Mouse (Mus musculus) lung, adult 18-20 months (tissue): Measurements from ENCODE around the gene Olfr401.
"Not testable (repeated sequence)": the region's sequence is repeated elsewhere in the genome, so short reads cannot be mapped to it uniquely, and the experiment has no call there.

Source experiments
- DNase-seq, 2 experiments: peaks; one replicate each; pipeline ENCODE4 v3.0.0; 2022; ENCODE audit warnings: mixed read lengths in 2 of 2

Olfr401 gene

GRCm38 (mm10) chr11:74113412-74113811 is at the start of gene Olfr401:
Olfr401 (plus strand) TSS chr11:74113712.
- no peak for DNase-seq

DNA sequence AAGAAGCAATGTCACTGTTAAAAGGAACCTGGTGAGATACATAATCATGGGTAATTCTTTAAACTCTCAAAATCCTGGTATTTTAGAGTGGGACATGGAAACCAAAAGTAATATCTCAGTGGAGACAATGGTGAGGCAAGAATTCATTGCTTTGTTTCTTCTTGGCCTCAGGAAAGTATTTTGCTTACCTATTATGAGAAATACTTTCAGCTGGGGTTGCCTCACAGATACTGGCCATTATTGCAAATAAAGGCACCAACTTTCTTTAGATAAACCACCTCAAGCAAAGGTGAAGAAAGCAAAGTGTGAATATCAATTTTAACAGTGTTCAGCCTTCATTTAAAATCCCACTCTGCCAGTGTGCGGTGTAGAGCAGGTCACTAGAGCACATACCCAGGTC is 43.9 kb upstream of the Olfr401 start, which contains the start of gene Zfp616:
Gene Zfp616 (plus strand): TSS at position 301 of the 400 bp plus-strand sequence.
- no peak for DNase-seq

DNA sequence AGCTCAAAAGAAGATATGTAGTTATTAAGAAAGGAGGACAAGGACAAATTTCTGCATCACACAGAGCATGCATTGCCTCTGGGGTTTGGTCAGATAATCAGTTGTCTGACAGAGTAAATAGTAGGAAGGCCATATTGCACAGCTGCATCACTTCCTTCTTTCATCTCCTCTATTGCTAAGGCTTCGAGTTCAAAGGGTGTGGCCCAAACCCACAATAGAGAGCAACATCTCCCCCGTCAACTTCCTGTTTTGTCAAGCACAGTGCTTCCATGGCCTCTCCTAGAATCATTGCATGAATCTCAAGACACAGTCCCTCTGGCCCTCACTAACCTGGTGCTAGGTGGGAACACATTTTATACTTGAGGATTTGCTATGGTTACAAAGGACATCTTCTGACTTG is 12.8 kb upstream of the Olfr401 start:
- peak; percentile 2 to 5 for DNase-seq

GRCm38 (mm10) chr11:74101507-74101906 is 12.0 kb upstream of the Olfr401 start:
- no peak for DNase-seq

DNA sequence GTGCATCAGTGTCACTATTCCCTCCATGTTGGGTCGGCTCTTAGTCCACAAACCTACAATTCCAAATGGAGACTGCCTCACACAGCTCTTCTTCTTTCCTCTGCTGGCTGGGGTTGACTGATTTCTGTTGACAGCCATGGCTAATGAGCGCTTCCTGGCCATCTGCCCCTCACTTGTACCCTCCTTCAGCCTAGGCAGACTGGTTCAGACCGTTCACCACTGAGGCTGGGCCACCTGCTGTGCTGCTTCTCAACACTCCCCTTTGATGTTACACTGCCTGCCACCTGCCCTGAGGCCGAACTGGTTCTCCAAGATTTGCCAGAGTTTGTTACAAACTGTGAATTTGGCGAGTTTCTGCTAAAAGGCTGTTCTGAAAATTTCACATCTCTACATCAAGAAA is 8.4 kb upstream of the Olfr401 start:
- DNase-seq: no peak

DNA sequence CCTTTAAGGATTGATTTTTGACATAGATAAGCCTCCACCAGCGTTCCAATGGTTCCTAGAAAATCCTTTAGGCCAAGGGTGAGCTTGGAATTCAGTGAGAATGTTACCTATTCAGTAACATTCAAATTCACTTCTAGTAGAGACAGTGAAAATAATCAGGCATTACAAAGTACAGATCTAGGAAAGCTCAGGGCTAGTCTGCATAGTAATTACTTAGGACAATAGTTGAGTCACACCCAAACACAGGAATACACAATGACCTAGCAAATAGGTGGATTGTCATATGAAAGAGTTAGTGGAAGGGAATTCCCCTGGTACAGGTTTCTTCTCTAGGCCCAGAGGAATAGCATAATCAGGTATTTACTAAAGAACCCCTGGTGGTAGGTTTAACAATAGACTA is 26.5 kb downstream of the Olfr401 start:
- DNase-seq: not testable (repeated sequence)

- no peak for DNase-seq
These were observed 32.4 kb downstream of the Olfr401 start for GRCm38 (mm10) chr11:74145866-74146265.

DNA sequence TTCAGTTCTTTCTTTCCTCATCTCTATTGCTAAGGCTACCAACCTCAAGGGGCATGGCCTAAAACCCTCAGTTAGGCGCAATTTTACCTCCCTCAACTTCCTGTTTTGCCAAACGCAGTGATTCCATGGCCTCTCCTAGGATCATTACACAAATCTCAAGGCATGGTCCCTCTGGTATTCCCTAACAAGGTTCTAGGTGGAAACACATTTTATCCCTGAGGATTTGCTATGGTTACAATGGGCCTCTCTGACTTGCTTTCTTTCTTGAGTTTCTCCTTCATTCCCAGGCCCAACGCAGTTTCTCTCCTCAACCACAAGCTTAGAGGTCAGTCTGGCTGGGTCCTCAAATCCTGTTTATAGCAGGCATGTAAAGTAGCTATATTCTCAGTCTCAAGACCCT is 39.7 kb downstream of the Olfr401 start, which contains the start of gene Olfr402:
Gene Olfr402 (plus strand): TSS at position 301 of the 400 bp plus-strand sequence.
- no peak for DNase-seq

DNA sequence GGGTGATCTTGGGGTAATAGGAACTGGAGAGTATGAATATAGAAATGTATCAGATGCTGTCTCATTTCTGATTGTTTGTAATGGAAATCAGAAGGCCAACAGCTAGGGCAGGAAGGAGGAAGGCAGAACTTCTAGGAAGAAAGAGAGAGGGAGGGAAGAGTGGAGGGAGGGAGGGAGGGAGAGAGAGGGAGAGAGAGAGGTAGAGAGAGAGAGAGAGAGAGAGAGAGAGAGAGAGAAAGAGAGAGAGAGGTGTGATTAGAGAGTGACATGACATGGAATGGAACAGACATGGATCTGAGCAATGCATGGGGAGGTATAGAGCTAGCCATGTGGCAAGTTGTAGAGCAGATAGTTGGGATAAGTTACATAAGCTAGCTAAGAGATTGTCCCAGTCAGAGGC is 55.3 kb downstream of the Olfr401 start:
- DNase-seq: no peak
